Mouse (Mus musculus) erythroblast, embryonic 14.5 days (primary cell): ENCODE measurements around the gene Rpap2.

Experiments
- GATA1 ChIP-seq: IDR thresholded peaks from 2 replicates; pipeline ENCODE4 v1.6.1; 2012; ENCODE audit warnings: low read length, inconsistent platforms, mixed read lengths
- TAL1 ChIP-seq: IDR thresholded peaks from 3 replicates; pipeline ENCODE4 v1.6.1; 2012; ENCODE audit warnings: low read length, inconsistent platforms, mixed read lengths

- TF ChIP-seq TAL1, result no peak
- TF ChIP-seq GATA1, result no peak
Observed at GRCm38 (mm10) chr5:107621327-107621726, 24.2 kb downstream of the Rpap2 start.
